Mouse (Mus musculus) mesoderm, embryonic 11.5 days (tissue): ENCODE measurements around the gene Kdm5a.
A peak's percentile ranks its signal among the peaks of the same experiment; 100 is the strongest.

Source experiments
- DNase-seq: peaks from one replicate; pipeline ENCODE4 v3.0.0-alpha.2; 2012; ENCODE audit warnings: low read depth, low spot score

Kdm5a gene

DNA sequence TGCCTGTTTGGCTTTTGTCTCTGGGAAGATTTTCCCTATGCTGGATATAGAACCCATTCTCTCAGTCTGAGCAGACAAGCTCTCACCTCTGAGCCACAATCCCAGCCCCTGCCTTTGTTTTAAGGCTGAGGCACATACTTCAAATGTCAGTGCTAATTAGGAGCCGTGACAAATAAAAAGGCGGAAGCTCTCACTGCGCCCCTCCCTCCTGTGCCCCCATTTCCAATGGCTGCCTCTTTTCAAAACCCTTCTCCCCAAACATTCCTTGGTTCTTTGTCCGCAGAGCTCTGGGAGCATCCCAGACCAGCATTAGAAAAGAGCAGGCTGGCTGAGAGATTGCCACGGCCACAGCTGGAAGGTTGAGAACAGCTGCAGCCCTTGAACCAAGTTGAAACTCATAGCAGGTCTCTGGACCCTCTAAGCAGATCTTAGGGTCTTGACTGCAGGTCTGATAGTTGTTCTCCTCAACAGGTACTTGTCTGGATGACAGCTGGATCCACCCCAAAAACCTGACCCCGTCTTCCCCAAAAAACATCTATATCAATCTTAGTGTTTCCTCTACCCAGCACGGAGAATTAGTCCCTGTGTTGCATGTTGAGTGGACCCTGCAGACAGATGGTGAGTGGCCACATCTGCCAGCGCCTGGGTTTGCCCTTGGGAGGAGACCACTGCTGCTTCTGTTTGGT, 108.7 kb downstream of the Kdm5a start:
- DNase-seq = no peak

DNA sequence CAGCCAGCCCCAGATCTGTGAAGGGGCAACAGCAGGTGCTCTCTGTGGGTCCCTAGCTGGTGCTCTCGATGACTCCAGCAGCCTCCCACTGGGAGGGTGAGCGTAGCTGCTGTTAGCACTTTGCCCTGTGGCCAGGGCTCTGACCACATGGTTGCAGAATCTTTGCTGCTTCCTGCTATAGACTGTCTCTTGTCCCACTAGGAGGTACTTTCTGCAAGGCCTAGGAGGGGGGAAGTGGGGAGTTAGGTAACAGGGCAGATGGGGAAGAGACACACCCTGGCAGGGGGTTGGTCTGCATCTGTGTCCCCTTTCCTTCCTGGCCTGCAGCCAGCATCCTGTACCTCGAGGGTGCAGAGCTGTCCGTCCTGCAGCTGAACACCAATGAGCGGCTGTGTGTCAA, 109.5 kb downstream of the Kdm5a start:
- no peak for DNase-seq

DNA sequence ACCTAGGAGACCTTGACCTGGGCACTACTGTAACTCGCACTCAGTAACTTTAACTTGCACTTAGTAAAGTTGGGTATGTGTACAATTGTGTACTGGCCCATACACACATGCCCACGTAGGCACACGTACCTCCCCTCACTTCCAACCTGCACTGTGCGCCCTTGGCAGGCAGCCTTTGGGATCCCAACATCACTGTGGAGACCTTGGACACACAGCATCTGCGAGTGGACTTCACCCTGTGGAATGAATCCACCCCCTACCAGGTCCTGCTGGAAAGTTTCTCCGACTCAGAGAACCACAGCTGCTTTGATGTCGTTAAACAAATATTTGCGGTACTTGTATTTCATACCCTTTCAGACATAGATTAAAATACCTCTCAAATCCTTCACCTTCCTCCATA, 111.4 kb downstream of the Kdm5a start:
- no peak for DNase-seq

DNA sequence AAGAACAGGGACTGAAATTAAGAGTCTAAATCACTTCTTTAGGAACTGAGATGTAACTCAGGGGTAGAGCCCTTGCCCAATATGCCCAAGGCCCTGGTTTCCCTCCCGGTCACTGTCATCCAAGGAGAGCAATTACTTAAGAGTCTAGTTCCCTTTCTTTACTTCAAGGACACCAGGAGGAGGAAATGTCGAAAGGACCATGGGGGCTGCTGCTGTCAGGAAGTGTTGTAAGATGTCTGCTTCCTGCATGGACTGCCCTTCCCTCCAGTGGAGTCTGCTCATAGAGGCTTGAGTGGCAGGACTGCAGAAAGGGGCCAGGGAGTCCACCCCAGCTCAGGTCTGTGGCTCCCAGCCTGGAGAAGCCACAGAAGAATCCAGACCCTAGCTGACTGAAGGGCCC, 115.4 kb downstream of the Kdm5a start:
- DNase-seq = no peak

DNA sequence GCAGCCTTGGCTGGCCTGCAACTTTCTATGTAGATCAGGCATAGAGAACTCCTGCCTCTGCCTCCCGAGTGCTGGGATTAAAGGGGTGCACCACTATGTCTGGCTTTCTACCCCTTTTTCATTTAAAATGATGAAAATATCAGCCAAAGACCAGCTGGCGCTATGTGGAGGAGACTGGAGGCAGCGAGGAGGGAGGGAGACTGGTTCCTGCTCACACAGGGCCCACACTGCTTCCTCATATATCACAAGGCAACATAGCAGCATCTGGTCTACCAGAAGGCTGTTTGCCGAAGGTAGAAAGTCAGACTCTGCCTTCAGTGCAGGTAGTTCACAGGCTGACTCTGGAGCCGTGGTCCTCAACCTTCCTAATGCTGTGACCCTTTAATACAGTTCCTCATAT, 116.4 kb downstream of the Kdm5a start:
- no peak for DNase-seq

DNA sequence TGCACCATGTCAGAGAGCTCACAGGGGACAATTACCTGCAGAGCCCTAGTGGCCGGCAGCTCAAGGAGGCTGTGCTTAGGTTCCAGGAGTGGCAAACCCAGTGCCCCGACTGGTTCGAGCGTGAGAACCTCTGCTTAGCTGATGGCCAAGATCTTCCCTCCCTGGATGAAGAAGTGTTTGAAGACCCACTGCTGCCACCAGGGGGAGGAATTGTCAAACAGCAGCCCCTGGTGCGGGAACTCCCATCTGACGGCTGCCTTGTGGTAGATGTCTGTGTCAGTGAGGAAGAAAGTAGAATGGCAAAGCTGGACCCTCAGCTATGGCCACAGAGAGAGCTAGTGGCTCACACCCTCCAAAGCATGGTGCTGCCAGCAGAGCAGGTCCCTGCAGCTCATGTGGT, 117.6 kb downstream of the Kdm5a start:
- DNase-seq = no peak

DNA sequence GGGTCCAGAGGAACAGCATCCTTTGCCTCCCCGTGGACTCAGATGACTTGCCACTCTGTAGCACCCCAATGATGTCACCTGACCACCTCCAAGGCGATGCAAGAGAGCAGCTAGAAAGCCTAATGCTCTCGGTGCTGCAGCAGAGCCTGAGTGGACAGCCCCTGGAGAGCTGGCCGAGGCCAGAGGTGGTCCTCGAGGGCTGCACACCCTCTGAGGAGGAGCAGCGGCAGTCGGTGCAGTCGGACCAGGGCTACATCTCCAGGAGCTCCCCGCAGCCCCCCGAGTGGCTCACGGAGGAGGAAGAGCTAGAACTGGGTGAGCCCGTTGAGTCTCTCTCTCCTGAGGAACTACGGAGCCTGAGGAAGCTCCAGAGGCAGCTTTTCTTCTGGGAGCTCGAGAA, 118.1 kb downstream of the Kdm5a start:
- no peak for DNase-seq

DNA sequence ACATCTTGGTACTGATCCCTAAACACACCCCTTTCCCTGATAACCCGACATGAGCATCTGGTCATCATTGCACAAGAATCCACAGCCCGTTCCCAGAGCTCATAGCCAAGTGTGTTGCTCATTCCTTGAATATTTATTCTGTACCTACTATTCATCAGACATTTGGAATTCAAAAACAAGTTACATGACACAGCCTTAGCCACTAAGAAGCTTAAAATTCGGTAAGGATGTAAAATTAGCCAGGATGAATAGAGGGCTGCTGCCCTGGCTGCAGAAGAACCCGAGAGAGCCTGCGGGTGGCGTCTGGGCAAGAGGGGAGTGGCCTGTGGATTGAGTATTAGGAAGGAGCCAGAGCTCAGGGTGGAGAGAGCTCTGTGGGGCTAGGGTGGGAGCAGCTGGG, 118.8 kb downstream of the Kdm5a start:
- DNase-seq = no peak

DNA sequence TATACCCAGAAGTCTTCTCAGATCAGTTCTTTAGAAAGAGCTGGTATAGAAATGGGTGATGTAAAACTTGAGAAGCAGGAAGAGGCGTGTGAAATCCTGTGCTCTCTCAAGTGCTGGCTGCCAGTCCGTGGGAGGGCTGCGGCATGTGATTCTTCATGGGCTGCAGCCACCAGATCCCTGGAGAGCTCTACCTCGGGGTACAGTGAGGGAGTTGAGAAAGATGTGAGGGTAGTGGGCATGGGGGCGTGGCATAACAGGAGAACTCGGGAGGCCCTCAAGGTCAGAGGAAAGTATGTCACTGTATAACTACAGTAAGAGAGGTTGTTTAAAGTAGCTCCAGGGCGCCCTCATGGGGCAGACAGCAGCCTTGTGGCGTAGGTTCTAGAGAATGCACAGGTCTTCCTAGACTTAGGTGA, 119.3 kb downstream of the Kdm5a start:
- DNase-seq = no peak

DNA sequence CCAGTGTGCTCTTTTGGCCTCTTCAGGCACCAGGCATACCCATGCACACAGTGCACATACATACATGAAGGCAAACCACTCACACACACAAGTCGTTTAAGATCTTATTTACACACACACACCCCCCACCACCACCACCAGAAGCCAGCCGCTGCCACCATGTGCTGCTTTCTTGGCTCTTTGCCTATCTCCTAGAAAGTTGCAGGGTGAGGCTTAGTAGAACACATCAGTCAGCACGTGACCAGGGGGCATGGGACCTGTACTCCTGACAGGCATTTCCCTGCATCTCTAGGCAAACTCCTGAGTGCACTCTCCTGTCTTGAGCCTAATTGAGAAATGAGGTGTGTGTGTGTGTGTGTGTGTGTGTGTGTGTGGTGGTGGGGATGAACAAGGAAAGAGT, 121.1 kb downstream of the Kdm5a start:
- no peak for DNase-seq

DNA sequence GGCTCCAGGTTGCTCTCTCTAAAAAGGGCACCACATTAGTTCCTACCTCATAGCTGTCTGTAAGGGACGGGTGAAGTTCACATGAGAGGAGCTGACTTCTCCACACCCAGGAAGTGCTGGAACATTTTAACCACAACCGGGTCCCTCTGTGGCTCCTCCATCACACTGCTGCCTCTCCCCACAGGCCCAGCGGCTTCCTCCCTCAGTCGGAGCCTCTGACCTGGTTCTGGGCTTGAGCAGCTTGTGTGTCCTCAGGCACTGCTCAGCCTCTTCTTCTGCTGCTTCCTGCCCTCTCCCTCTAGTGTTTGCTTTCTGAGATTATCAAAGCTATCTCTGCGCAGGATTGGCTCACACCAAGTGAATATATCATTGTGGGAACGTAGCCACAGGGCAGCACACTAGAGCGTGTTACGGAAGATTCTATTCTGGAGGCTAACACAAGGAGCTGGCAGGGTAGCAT, 122.2 kb downstream of the Kdm5a start:
- DNase-seq = no peak

DNA sequence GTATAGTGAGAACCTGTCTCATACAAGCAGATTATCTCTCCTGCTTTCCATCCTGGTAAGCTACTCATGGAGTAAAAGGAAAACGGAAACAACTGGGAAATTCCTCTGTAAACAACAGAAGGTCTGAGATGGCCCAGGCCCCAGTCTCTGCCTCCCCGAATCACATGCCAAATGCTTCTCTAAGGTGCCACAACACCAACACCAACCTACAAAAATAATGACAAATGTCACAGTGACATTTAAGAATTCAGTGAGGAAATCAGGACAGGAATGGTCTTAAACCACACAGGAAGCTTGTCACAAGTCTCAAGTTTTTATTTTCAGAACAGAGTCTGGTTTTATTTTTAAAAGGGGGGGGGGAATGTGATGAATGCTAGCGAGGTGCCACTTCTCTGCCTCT, 124.7 kb downstream of the Kdm5a start:
- DNase-seq = no peak

DNA sequence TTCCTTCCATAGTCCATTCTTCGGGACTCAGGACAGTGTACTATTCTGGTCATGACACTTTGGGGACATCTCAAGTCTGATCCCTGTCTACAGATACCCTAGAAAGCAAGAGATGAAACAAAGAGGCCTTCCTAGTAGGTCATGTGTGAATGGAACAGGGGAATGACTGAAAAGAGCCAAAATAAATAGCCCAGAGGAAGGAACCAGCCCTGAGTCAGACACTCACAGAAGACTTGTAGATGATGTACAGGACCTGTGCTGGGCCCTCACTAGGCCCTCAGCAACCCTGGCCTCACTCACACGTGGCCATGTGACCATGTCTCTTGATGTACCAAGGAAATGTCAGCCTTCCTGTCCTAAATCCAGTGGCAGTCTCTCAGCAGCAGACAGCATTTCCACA, 125.5 kb downstream of the Kdm5a start:
- no peak for DNase-seq

DNA sequence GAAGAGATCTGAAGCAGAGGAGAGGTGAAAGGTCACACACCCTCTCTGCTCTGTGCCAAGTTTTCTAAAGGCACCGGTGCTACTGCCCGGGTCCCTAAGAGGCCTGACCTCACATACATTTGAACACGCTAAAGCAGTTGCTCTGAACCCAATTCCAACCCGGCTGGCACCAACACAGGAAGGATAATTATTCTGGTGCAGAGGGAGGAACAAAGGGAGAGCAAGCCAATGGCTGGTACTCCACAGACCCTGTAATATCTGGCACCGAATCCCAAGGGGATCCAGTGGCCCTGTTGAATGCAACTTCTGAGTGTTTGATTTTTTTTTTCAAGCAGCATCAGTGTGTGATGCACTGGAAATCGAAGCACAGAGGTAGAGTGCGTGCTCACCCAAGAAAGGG, 127.1 kb downstream of the Kdm5a start:
- no peak for DNase-seq

DNA sequence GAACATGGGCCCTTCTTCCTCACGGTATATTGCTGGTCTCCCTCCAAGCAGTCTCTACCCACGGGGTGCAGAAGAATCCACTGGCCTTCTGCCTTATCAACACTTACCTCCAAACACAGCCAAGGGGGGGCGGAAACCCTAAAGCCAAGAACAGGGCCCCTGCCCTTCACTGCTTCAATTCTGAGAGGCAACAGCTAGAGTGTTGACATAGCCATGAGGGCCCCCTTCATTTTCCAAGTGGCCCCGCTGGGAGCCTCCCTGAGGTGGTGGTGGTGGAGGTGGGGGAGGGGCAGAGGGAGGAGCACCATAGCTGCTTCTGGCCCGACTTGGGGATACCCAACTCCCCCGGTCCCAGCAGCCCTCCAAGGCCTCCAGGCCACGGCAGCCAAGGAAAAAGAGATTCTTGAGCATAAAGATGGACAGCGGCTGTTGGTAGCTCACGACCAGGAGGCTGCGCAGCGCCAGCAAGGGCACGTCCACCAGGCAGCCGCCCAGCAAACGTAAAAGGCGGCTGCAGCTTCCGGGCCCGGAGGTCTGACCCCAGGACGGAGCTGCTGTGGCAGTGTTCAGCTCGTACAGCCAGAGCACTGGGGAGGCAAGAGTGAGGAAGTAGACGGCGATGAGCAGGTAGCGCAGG, 128.1 kb downstream of the Kdm5a start:
- no peak for DNase-seq

DNA sequence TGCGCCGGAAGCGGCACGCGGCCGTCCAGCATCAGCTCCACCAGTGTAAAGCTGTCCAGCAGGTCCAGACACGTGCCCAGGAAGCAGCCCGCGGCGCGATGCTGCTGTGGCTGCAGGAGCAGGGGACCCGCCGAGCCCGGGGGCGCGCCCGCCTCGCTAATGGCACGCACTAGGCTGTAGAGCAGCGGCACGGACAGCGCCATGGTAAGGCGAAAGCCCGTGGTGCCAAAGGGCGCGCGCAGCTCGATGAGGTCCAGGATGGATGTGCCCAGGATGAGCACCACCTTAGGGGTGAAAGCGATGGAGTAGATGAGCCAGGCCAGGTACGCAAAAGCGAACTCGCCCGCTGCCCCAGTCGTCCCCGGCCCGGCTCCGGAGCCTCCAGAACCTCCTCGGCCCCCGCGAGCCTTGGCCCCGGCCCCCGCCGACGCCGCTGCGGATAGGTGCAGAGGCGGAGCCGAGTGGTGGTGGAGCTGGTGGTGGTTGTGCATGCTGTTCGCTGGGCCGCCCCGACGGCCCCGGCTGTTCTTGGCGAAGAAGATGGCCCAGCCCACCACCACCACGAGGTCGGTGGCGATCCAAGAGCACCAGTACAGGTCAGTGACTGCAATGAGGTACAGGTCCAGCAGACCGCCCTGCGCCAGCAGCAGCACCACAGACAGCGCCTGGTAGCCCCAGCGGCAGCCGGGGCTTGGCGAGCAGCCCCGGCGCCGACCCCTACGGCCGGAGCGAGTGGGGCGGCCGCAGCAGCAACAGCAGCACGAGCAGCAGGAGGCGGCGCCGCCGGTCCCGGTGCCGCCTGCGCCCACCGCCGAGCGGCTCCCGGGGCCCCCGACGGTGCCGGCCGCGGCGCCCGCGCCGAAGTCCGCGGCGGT, 128.8 kb downstream of the Kdm5a start:
- DNase-seq = peak; percentile 62

DNA sequence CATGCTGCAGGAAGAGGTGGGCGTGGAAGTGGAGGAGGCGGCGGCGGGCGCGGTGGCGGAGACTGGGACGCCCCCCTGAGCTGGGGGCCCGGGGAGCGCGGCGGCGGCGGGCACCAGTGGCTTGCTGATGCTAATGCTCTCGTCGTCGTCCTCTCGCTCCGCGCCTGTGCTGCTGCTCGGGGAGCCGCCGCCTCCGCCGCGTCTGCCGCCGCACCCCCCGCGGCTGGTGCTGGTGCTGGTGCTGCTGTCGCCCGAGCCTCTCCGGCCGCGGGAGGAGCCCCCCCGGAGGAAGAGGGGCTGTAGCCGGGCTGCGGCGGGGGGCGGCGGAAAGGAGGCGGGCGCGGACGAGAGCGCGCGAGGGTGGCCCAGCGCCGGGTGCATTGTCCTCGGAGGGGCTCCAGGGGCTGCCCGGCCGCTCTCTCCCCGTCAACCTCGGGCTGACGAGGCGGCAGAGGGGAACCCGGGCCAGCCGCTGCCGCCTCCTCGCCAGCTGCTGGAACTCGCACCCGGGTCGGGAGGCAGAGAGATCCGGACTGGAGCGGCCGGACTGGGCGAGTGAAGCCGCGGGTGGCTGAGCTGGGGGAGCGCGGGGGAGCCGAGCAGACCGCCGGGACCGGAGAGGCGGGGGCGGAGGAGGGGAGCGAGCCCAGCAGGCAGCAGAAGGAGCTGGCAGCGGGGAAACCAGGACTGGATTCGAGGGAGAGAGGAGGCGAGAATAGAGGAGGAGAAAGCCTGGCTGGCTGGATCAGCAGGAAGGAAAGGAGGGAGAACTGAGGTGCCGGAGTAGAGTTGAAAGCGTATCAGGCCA, 129.7 kb downstream of the Kdm5a start, which contains the start of gene Tmem121b:
Tmem121b (minus strand) TSS at position 434 of the 808 bp plus-strand sequence.
- DNase-seq = peak; percentile 87
